Mouse (Mus musculus) bone marrow macrophage, adult 2 months (primary cell): ENCODE data around the gene Trappc11.

ENCODE experiments used
- CTCF ChIP-seq: IDR thresholded peaks from 2 replicates; pipeline ENCODE4 v1.5.1; 2012; ENCODE audit warnings: low read depth, mild to moderate bottlenecking, low read length, moderate library complexity
- POLR2A ChIP-seq: IDR thresholded peaks from 2 replicates; pipeline ENCODE4 v1.6.1; 2012; ENCODE audit warnings: mild to moderate bottlenecking, low read depth, low read length, borderline replicate concordance

DNA sequence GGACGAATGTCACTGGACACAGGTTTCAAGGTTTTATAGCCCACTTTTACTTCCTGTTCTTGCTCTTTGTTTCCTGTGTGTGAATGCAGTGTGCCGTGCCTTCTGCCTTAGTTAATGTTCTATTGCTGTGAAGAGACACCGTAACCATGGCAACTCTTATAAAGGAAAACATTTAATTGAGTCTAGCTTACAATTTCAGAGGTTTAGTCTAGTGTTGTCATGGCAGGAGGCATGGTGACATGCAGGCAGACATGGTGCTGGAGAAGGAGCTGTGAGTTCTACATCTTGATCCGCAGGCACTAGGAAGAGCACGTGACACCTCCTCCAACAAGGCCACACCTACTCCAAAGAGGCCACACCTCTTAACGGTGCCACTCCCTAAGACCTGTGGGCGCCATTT, 48.2 kb upstream of the Trappc11 start:
- TF ChIP-seq CTCF (no peak), POLR2A (no peak)
